ENCODE assay signal across 30 mouse cellular contexts in the genomic region with DNA sequence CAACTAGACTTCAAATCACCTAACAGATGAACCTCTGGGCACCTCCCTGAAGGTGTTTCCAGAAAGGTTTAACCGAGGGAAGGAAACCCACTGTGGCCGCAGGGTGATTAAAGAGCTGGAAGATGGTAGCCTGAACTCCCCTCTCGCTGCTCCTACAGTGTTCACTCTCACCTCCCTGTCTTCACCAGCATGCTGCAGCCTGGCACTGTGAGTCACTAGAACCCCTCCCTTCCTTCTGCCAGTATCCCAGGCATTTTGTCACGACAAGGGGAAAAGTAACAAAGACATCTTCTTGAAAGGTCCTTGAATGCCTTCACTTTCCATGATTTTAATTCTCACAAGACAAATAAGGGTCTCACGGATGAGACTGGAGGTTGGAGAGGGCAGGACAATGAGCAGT.
DNase-seq lines count a peak whose midpoint lies in the region; ATAC-seq and TF ChIP-seq lines count a peak whose summit lies in the region.
"Had no signal": no experiment of that assay in that cellular context is flagged by ENCODE, and none has a peak within 500 bp of the region (broad histone marks: within the 10 kb centered on the region; RNA-seq: fewer than 3 reads in every experiment).

No protein-coding gene starts in this region.

- no peaks in the 10 kb centered on the region for H3K9me3 ChIP-seq in forebrain, embryonic 14.5 days (replicated peaks; ENCODE audit: control insufficient read depth, low read length)
- no peaks in the 10 kb centered on the region for H3K9me3 ChIP-seq in forebrain, embryonic 12.5 days
- no peaks in the 10 kb centered on the region for H3K9me3 ChIP-seq in hindbrain, embryonic 13.5 days
- H3K9me3 ChIP-seq in hindbrain, embryonic 10.5 days = no peaks in the 10 kb centered on the region
- H3K9me3 ChIP-seq in forebrain, embryonic 16.5 days (ENCODE audit: control insufficient read depth, low read length) = no peaks in the 10 kb centered on the region
- H3K9me3 ChIP-seq: embryonic facial prominence, embryonic 12.5 days; embryonic facial prominence, embryonic 15.5 days; heart, embryonic 10.5 days; heart, embryonic 13.5 days; hindbrain, embryonic 12.5 days; intestine, embryonic 15.5 days had no signal

- intact Hi-C loops in left cerebral cortex, adult 2 months (cut with DNase I) = no loop called here
- intact Hi-C loops in left cerebral cortex, postnatal 25 days (cut with DNase I) = no loop called here

- H3K27me3 ChIP-seq in forebrain, embryonic 14.5 days (replicated peaks; ENCODE audit: control insufficient read depth, insufficient read depth, low read length) = no peaks in the 10 kb centered on the region
- H3K27me3 ChIP-seq in forebrain, embryonic 12.5 days = no peaks in the 10 kb centered on the region
- H3K27me3 ChIP-seq in hindbrain, embryonic 13.5 days = no peaks in the 10 kb centered on the region
- H3K27me3 ChIP-seq in hindbrain, embryonic 10.5 days (ENCODE audit: insufficient read depth, poor library complexity, severe bottlenecking) = no peaks in the 10 kb centered on the region
- no peaks in the 10 kb centered on the region for H3K27me3 ChIP-seq in forebrain, embryonic 16.5 days (replicated peaks; ENCODE audit: control insufficient read depth, insufficient read depth, low read length)
- H3K27me3 ChIP-seq: CH12.LX; embryonic facial prominence, embryonic 12.5 days; embryonic facial prominence, embryonic 15.5 days; hindbrain, embryonic 12.5 days; intestine, embryonic 15.5 days; Patski had no signal

- no peak for TF ChIP-seq CTCF in left cerebral cortex, adult 2 months (IDR thresholded peaks at IDR 0.05)

- H3K4me1 ChIP-seq in forebrain, embryonic 14.5 days (ENCODE audit: control insufficient read depth, insufficient read depth, low read length) = no peaks in the 10 kb centered on the region; the same call in 1 of the 2 replicates
- H3K4me1 ChIP-seq in forebrain, embryonic 12.5 days = 0 out of 2 replicates have a peak, but pooled peaks cover 4% of the 10 kb centered on the region
- peaks cover 4% of the 10 kb centered on the region; the same call in 1 of the 2 replicates for H3K4me1 ChIP-seq in hindbrain, embryonic 13.5 days (replicated peaks)
- H3K4me1 ChIP-seq in hindbrain, embryonic 10.5 days (replicated peaks) = 0 out of 2 replicates have a peak, but pooled peaks cover 8% of the 10 kb centered on the region
- H3K4me1 ChIP-seq in forebrain, embryonic 16.5 days (replicated peaks; ENCODE audit: control insufficient read depth, insufficient read depth, low read length) = peaks cover 13% of the 10 kb centered on the region
- H3K4me1 ChIP-seq: embryonic facial prominence, embryonic 12.5 days; embryonic facial prominence, embryonic 15.5 days; heart, embryonic 10.5 days; heart, embryonic 13.5 days; intestine, embryonic 15.5 days had no signal

- H3K9ac ChIP-seq in forebrain, embryonic 14.5 days (ENCODE audit: low read length) = no peak overlapping the region
- H3K9ac ChIP-seq in forebrain, embryonic 12.5 days = no peak overlapping the region
- no peak overlapping the region for H3K9ac ChIP-seq in hindbrain, embryonic 13.5 days
- no peak overlapping the region for H3K9ac ChIP-seq in forebrain, embryonic 16.5 days (replicated peaks; ENCODE audit: low read depth, low read length)
- H3K9ac ChIP-seq: embryonic facial prominence, embryonic 12.5 days; embryonic facial prominence, embryonic 15.5 days; heart, embryonic 13.5 days; hindbrain, embryonic 12.5 days; intestine, embryonic 15.5 days had no signal

- H3K27ac ChIP-seq in forebrain, embryonic 14.5 days (ENCODE audit: low read depth, low read length) = peak overlapping the region; percentile 75
- no peak overlapping the region for H3K27ac ChIP-seq in forebrain, embryonic 12.5 days
- 0 out of 2 replicates have a peak overlapping the region, but pooled peaks have one; percentile 30 for H3K27ac ChIP-seq in hindbrain, embryonic 13.5 days
- H3K27ac ChIP-seq in hindbrain, embryonic 10.5 days = no peak overlapping the region
- peak overlapping the region; percentile 42; the same call in 1 of the 2 replicates for H3K27ac ChIP-seq in left cerebral cortex, adult 2 months
- peak overlapping the region; percentile 90 for H3K27ac ChIP-seq in forebrain, embryonic 16.5 days (ENCODE audit: low read length)
- H3K27ac ChIP-seq: embryonic facial prominence, embryonic 12.5 days; embryonic facial prominence, embryonic 15.5 days; heart, embryonic 10.5 days; heart, embryonic 13.5 days; hindbrain, embryonic 12.5 days; intestine, embryonic 15.5 days had no signal

- 75% methylated on average over 5 of the region's 5 CpGs for WGBS in forebrain, embryonic 14.5 days
- WGBS in forebrain, embryonic 12.5 days = 75% methylated on average over 5 of the region's 5 CpGs
- WGBS in hindbrain, embryonic 13.5 days = 77% methylated on average over 5 of the region's 5 CpGs
- 75% methylated on average over 5 of the region's 5 CpGs for WGBS in hindbrain, embryonic 10.5 days
- WGBS in forebrain, embryonic 16.5 days = 77% methylated on average over 5 of the region's 5 CpGs

- peak; percentile 44; the same call in 1 of the 2 replicates for ATAC-seq in forebrain, embryonic 14.5 days
- ATAC-seq in forebrain, embryonic 12.5 days (ENCODE audit: low FRiP score) = no peak
- ATAC-seq in hindbrain, embryonic 13.5 days (ENCODE audit: low FRiP score) = no peak
- peak; percentile 54 for ATAC-seq in forebrain, embryonic 16.5 days
- ATAC-seq: hindbrain, embryonic 16.5 days; intestine, embryonic 15.5 days; Patski had no signal

- H3K36me3 ChIP-seq in forebrain, embryonic 14.5 days (ENCODE audit: control insufficient read depth, insufficient read depth, low read length) = no peaks in the 10 kb centered on the region
- no peaks in the 10 kb centered on the region for H3K36me3 ChIP-seq in forebrain, embryonic 12.5 days (replicated peaks)
- H3K36me3 ChIP-seq in hindbrain, embryonic 13.5 days = no peaks in the 10 kb centered on the region
- H3K36me3 ChIP-seq in hindbrain, embryonic 10.5 days = no peaks in the 10 kb centered on the region
- H3K36me3 ChIP-seq in forebrain, embryonic 16.5 days (ENCODE audit: control insufficient read depth, insufficient read depth) = no peaks in the 10 kb centered on the region
- H3K36me3 ChIP-seq: embryonic facial prominence, embryonic 12.5 days; embryonic facial prominence, embryonic 15.5 days; G1E; heart, embryonic 10.5 days; heart, embryonic 13.5 days; hindbrain, embryonic 12.5 days; intestine, embryonic 15.5 days had no signal

- no peak overlapping the region for H3K4me3 ChIP-seq in forebrain, embryonic 14.5 days (ENCODE audit: low read depth, low read length)
- no peak overlapping the region for H3K4me3 ChIP-seq in forebrain, embryonic 12.5 days (replicated peaks)
- H3K4me3 ChIP-seq in hindbrain, embryonic 13.5 days = no peak overlapping the region
- H3K4me3 ChIP-seq in hindbrain, embryonic 10.5 days = no peak overlapping the region
- no peak overlapping the region for H3K4me3 ChIP-seq in left cerebral cortex, adult 2 months
- H3K4me3 ChIP-seq in forebrain, embryonic 16.5 days (replicated peaks; ENCODE audit: low read length) = no peak overlapping the region
- H3K4me3 ChIP-seq: embryonic facial prominence, embryonic 12.5 days; embryonic facial prominence, embryonic 15.5 days; heart, embryonic 10.5 days; heart, embryonic 13.5 days; hindbrain, embryonic 12.5 days; intestine, embryonic 15.5 days had no signal

- peak; percentile 14 for DNase-seq in forebrain, embryonic 14.5 days (ENCODE audit: low spot score)
- no peak for DNase-seq in hindbrain, embryonic 10.5 days (ENCODE audit: low spot score)
- no peak for DNase-seq in left cerebral cortex, adult 2 months (ENCODE audit: extremely low spot score in 1 of 2, low spot score in 2 of 2)
- no peak for DNase-seq in left cerebral cortex, postnatal 25 days (ENCODE audit: low spot score in 2 of 2)
- DNase-seq in heart, adult 9 months (ENCODE audit: low spot score in 2 of 2) = no peak
- DNase-seq: adrenal gland, postnatal 10 days; adrenal gland, postnatal 36 days; B cell, adult 2 months; cerebellum, adult 11 months; cerebellum, adult 2 months; cerebellum, adult 9-11 months; cerebellum, postnatal 25 days; gastrocnemius, postnatal 25 days; heart, adult 18-20 months; heart, postnatal 14 days; heart, postnatal 4 days; kidney, adult 18-20 months had no signal

- no peak overlapping the region for H3K4me2 ChIP-seq in forebrain, embryonic 14.5 days (ENCODE audit: low read length)
- no peak overlapping the region for H3K4me2 ChIP-seq in forebrain, embryonic 12.5 days
- no peak overlapping the region for H3K4me2 ChIP-seq in hindbrain, embryonic 13.5 days
- no peak overlapping the region for H3K4me2 ChIP-seq in forebrain, embryonic 16.5 days (ENCODE audit: low read length)
- H3K4me2 ChIP-seq: embryonic facial prominence, embryonic 12.5 days; embryonic facial prominence, embryonic 15.5 days; heart, embryonic 13.5 days; hindbrain, embryonic 12.5 days; intestine, embryonic 15.5 days had no signal

Comparison
In these comparisons a context has a peak if more than half of its experiments do, and no peak if none do; other contexts are left out.
1. ATAC-seq: peak in forebrain, embryonic 14.5 days (single experiment) and forebrain, embryonic 16.5 days (single experiment); none in forebrain, embryonic 12.5 days (single experiment) and hindbrain, embryonic 13.5 days (single experiment).
2. H3K27ac ChIP-seq: peak in forebrain, embryonic 14.5 days (single experiment), hindbrain, embryonic 13.5 days (single experiment), left cerebral cortex, adult 2 months (single experiment) and forebrain, embryonic 16.5 days (single experiment); none in forebrain, embryonic 12.5 days (single experiment) and hindbrain, embryonic 10.5 days (single experiment).